Mouse (Mus musculus): Measurements from ENCODE around the gene Cldn1. TPM values are rescaled to one million over a fixed set of nuclear protein-coding genes. Genes with fewer than 3 reads are reported as not detected.
A peak's percentile ranks its signal among the peaks of the same experiment; 100 is the strongest.

Cldn1 gene
- 1.1 and 3.6 TPM in 2 replicates for polyA plus RNA-seq (2016; fragmentation: Nextera tagmentation; extraction: Ambion mirVana)

- Histone ChIP-seq H3K27me3 (ENCODE audit: insufficient read depth, poor library complexity, severe bottlenecking) (peaks cover 16% of the 10 kb centered on the region), H3K4me1 (peaks cover 6% of the 10 kb centered on the region; the same call in 1 of the 2 replicates), H3K27ac (no peak within 1 kb of the TSS; the same call in 1 of the 2 replicates), H3K9me3 (no peaks in the 10 kb centered on the region), H3K4me3 (peak within 1 kb of the TSS; percentile 64), H3K36me3 (no peaks in the 10 kb centered on the region)
- DNase-seq (ENCODE audit: low spot score), result peak; percentile 91
- 3% methylated on average over 33 of the region's 33 CpGs for WGBS
These were observed at the start of gene Cldn1 for GRCm38 (mm10) chr16:26371325-26372053. TSS of gene Cldn1 (minus strand) at chr16:26371841.

GRCm38 (mm10) chr16:26418616-26419015, 47.0 kb upstream of the Cldn1 start:
- no peaks in the 10 kb centered on the region for H3K4me1 ChIP-seq
- H3K36me3 ChIP-seq, result no peaks in the 10 kb centered on the region
- H3K27me3 ChIP-seq (ENCODE audit: insufficient read depth, poor library complexity, severe bottlenecking), result no peaks in the 10 kb centered on the region
- H3K27ac ChIP-seq, result no peak overlapping the region
- DNase-seq (ENCODE audit: low spot score), result no peak
- WGBS, result 85% methylated on average over 3 of the region's 3 CpGs
- H3K9me3 ChIP-seq, result no peaks in the 10 kb centered on the region
- no peak overlapping the region for H3K4me3 ChIP-seq

GRCm38 (mm10) chr16:26404070-26404469, 32.4 kb upstream of the Cldn1 start:
- Histone ChIP-seq H3K9me3 (no peaks in the 10 kb centered on the region), H3K4me3 (no peak overlapping the region), H3K36me3 (no peaks in the 10 kb centered on the region), H3K4me1 (no peaks in the 10 kb centered on the region), H3K27me3 (ENCODE audit: insufficient read depth, poor library complexity, severe bottlenecking) (no peaks in the 10 kb centered on the region), H3K27ac (no peak overlapping the region)
- WGBS, result 76% methylated on average over 1 of the region's 1 CpGs
- no peak for DNase-seq (ENCODE audit: low spot score)

- WGBS, result 52% methylated on average over 3 of the region's 3 CpGs
- Histone ChIP-seq H3K9me3 (no peaks in the 10 kb centered on the region), H3K27ac (no peak overlapping the region), H3K4me1 (no peaks in the 10 kb centered on the region), H3K27me3 (ENCODE audit: insufficient read depth, poor library complexity, severe bottlenecking) (no peaks in the 10 kb centered on the region), H3K36me3 (no peaks in the 10 kb centered on the region), H3K4me3 (no peak overlapping the region)
- DNase-seq (ENCODE audit: low spot score), result no peak
These were observed 29.3 kb upstream of the Cldn1 start for GRCm38 (mm10) chr16:26400971-26401370.

GRCm38 (mm10) chr16:26400549-26400948, 28.9 kb upstream of the Cldn1 start:
- WGBS, result 87% methylated on average over 4 of the region's 4 CpGs
- Histone ChIP-seq H3K4me3 (no peak overlapping the region), H3K27me3 (ENCODE audit: insufficient read depth, poor library complexity, severe bottlenecking) (no peaks in the 10 kb centered on the region), H3K27ac (no peak overlapping the region), H3K36me3 (no peaks in the 10 kb centered on the region), H3K4me1 (no peaks in the 10 kb centered on the region), H3K9me3 (no peaks in the 10 kb centered on the region)
- no peak for DNase-seq (ENCODE audit: low spot score)

GRCm38 (mm10) chr16:26390936-26391335, 19.3 kb upstream of the Cldn1 start:
- H3K27ac ChIP-seq, result no peak overlapping the region
- H3K4me1 ChIP-seq, result no peaks in the 10 kb centered on the region
- no peak for DNase-seq (ENCODE audit: low spot score)
- WGBS, result 74% methylated on average over 4 of the region's 4 CpGs
- H3K9me3 ChIP-seq, result no peaks in the 10 kb centered on the region
- no peak overlapping the region for H3K4me3 ChIP-seq
- no peaks in the 10 kb centered on the region for H3K27me3 ChIP-seq (ENCODE audit: insufficient read depth, poor library complexity, severe bottlenecking)
- H3K36me3 ChIP-seq, result no peaks in the 10 kb centered on the region

GRCm38 (mm10) chr16:26386159-26386558, 14.5 kb upstream of the Cldn1 start:
- Histone ChIP-seq H3K36me3 (no peaks in the 10 kb centered on the region), H3K4me1 (no peaks in the 10 kb centered on the region), H3K27ac (no peak overlapping the region), H3K4me3 (no peak overlapping the region), H3K27me3 (ENCODE audit: insufficient read depth, poor library complexity, severe bottlenecking) (no peaks in the 10 kb centered on the region), H3K9me3 (no peaks in the 10 kb centered on the region)
- 84% methylated on average over 2 of the region's 2 CpGs for WGBS
- no peak for DNase-seq (ENCODE audit: low spot score)

GRCm38 (mm10) chr16:26384112-26384649, 12.5 kb upstream of the Cldn1 start:
- Histone ChIP-seq H3K4me1 (no peaks in the 10 kb centered on the region), H3K36me3 (no peaks in the 10 kb centered on the region), H3K9me3 (no peaks in the 10 kb centered on the region), H3K4me3 (no peak overlapping the region), H3K27ac (no peak overlapping the region), H3K27me3 (ENCODE audit: insufficient read depth, poor library complexity, severe bottlenecking) (no peaks in the 10 kb centered on the region)
- no peak for DNase-seq (ENCODE audit: low spot score)
- WGBS, result 79% methylated on average over 5 of the region's 5 CpGs

GRCm38 (mm10) chr16:26377170-26377569, 5.5 kb upstream of the Cldn1 start:
- Histone ChIP-seq H3K27ac (no peak overlapping the region), H3K4me1 (no peaks in the 10 kb centered on the region), H3K4me3 (no peak overlapping the region), H3K27me3 (ENCODE audit: insufficient read depth, poor library complexity, severe bottlenecking) (no peaks in the 10 kb centered on the region), H3K9me3 (no peaks in the 10 kb centered on the region), H3K36me3 (no peaks in the 10 kb centered on the region)
- 71% methylated on average over 5 of the region's 5 CpGs for WGBS
- no peak for DNase-seq (ENCODE audit: low spot score)

GRCm38 (mm10) chr16:26370127-26370526, 1.5 kb downstream of the Cldn1 start:
- H3K9me3 ChIP-seq, result no peaks in the 10 kb centered on the region
- no peaks in the 10 kb centered on the region for H3K36me3 ChIP-seq
- peaks cover 16% of the 10 kb centered on the region for H3K27me3 ChIP-seq (ENCODE audit: insufficient read depth, poor library complexity, severe bottlenecking)
- 94% methylated on average over 1 of the region's 1 CpGs for WGBS
- no peak overlapping the region for H3K4me3 ChIP-seq
- DNase-seq (ENCODE audit: low spot score), result no peak
- no peak overlapping the region for H3K27ac ChIP-seq
- peaks cover 6% of the 10 kb centered on the region; the same call in 1 of the 2 replicates for H3K4me1 ChIP-seq

- DNase-seq (ENCODE audit: low spot score), result no peak
- 81% methylated on average over 7 of the region's 7 CpGs for WGBS
- no peak overlapping the region for H3K27ac ChIP-seq
- no peaks in the 10 kb centered on the region for H3K36me3 ChIP-seq
- H3K4me1 ChIP-seq, result peaks cover 6% of the 10 kb centered on the region; the same call in 1 of the 2 replicates
- H3K4me3 ChIP-seq, result no peak overlapping the region
- no peaks in the 10 kb centered on the region for H3K9me3 ChIP-seq
- H3K27me3 ChIP-seq (ENCODE audit: insufficient read depth, poor library complexity, severe bottlenecking), result peaks cover 16% of the 10 kb centered on the region
These were observed 2.5 kb downstream of the Cldn1 start for GRCm38 (mm10) chr16:26369044-26369730.

GRCm38 (mm10) chr16:26368121-26368520, 3.5 kb downstream of the Cldn1 start:
- Histone ChIP-seq H3K4me1 (peaks cover 6% of the 10 kb centered on the region; the same call in 1 of the 2 replicates), H3K27me3 (ENCODE audit: insufficient read depth, poor library complexity, severe bottlenecking) (peaks cover 16% of the 10 kb centered on the region), H3K27ac (no peak overlapping the region), H3K9me3 (no peaks in the 10 kb centered on the region), H3K4me3 (no peak overlapping the region), H3K36me3 (no peaks in the 10 kb centered on the region)
- no peak for DNase-seq (ENCODE audit: low spot score)
- WGBS, result 73% methylated on average over 5 of the region's 5 CpGs

GRCm38 (mm10) chr16:26360694-26361093, 10.9 kb downstream of the Cldn1 start:
- H3K36me3 ChIP-seq, result no peaks in the 10 kb centered on the region
- no peaks in the 10 kb centered on the region for H3K4me1 ChIP-seq
- H3K4me3 ChIP-seq, result no peak overlapping the region
- no peak for DNase-seq (ENCODE audit: low spot score)
- WGBS, result 80% methylated on average over 3 of the region's 3 CpGs
- no peaks in the 10 kb centered on the region for H3K27me3 ChIP-seq (ENCODE audit: insufficient read depth, poor library complexity, severe bottlenecking)
- no peak overlapping the region for H3K27ac ChIP-seq
- no peaks in the 10 kb centered on the region for H3K9me3 ChIP-seq

Data from heart, embryonic 10.5 days (tissue).